Mouse (Mus musculus): ENCODE data around the gene 5031439G07Rik. TPM values are rescaled to one million over a fixed set of nuclear protein-coding genes. Genes with fewer than 3 reads are reported as not detected.
"Not testable (repeated sequence)": the region's sequence is repeated elsewhere in the genome, so short reads cannot be mapped to it uniquely, and the experiment has no call there.

5031439G07Rik gene
- polyA plus RNA-seq (2015; fragmentation: Nextera tagmentation; extraction: Ambion mirVana) = 5.8 and 10.0 TPM in 2 replicates

DNA sequence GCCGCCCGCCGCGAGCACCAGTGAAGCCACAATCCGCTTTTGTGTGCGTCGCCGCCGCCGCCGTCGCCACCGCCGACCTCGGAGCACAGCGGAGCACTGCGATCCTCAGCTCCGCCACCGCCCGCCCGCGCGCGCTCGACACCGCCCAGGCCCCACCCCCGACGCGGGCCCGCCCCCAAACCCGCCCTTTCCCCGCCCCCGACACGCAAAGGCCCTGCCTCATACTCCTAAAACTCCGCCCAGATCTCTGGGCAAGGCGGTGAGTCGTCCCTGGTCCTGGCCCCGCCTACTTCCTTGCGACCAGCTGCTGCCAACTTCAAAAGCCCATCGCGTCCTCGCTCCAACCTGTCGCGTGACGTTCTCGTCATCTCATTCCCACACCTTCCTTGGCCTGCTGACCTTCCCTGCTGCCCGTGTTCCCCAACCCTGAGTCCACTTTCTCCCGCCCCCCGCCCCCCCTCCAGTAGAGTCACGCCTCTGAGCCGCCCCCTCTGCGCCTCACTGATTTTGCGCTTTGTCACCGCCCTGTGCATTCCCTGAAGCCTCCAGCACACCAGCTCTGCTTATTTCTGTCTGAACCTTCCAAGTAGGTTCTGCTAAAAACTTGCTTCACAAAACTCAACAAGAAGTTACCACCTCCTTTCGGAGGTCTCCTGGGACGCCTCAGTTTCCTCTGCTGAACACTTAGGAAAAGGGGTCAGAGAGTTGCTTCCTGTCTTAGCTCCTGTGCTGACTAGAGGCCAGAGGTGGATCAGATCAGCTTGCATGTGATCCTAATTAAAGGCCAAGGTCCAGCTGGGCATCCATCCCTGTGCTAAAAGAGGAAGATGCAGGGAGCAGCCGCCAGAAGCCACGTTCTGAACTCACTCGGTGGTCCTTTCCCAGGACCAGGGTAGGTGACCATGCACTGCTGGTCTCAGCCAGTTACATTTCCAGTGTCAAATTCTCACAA, at the start of gene 5031439G07Rik:
Gene 5031439G07Rik, minus strand, starts transcription at position 678 of the 952 bp plus-strand sequence.
- no peak for TF ChIP-seq CTCF (IDR thresholded peaks at IDR 0.05; ENCODE audit: low read depth)
- H3K4me1 ChIP-seq (replicated peaks; ENCODE audit: insufficient read depth, low read length) = peaks cover 8% of the 10 kb centered on the region
- DNase-seq (ENCODE audit: low spot score) = peak; percentile 99
- H3K9me3 ChIP-seq (replicated peaks; ENCODE audit: low read length) = no peaks in the 10 kb centered on the region
- peak within 1 kb of the TSS; percentile 95 for H3K4me2 ChIP-seq (ENCODE audit: low read length)
- peak within 1 kb of the TSS; percentile 71 for H3K4me3 ChIP-seq (replicated peaks; ENCODE audit: low read depth, low read length)
- H3K9ac ChIP-seq (ENCODE audit: low read depth, low read length) = peak within 1 kb of the TSS; percentile 92
- H3K36me3 ChIP-seq (ENCODE audit: insufficient read depth, low read length) = no peaks in the 10 kb centered on the region
- H3K27ac ChIP-seq = peak within 1 kb of the TSS; percentile 80
- under 1% methylated on average over 53 of the region's 59 CpGs for WGBS
- ATAC-seq (replicated peaks; ENCODE audit: low FRiP score, low read depth) = peak; percentile 88
- H3K27me3 ChIP-seq (ENCODE audit: insufficient read depth, low read length) = no peaks in the 10 kb centered on the region

DNA sequence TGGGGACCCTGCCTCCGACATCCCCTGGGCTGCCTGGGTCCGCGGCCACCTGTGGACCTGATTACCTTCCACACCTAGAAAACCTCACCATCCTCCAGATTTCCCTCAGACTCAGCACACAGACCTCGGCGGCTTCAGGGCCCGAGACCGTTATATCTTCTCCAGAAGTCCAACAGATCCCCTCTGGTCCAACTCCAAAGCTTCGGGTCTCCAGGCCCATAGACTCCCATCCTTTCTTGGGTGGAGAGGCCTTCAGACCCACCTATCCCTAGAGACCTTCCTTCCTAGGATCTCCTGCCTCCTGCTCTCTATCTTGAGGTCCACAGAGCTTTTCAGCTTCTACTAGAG, 49.0 kb upstream of the 5031439G07Rik start:
- Histone ChIP-seq H3K27me3 (ENCODE audit: insufficient read depth, low read length) (no peaks in the 10 kb centered on the region), H3K36me3 (ENCODE audit: insufficient read depth, low read length) (no peaks in the 10 kb centered on the region), H3K9ac (ENCODE audit: low read depth, low read length) (peak overlapping the region; percentile 82), H3K9me3 (replicated peaks; ENCODE audit: low read length) (no peaks in the 10 kb centered on the region), H3K4me2 (ENCODE audit: low read length) (peak overlapping the region; percentile 93), H3K27ac (no peak overlapping the region), H3K4me1 (replicated peaks; ENCODE audit: insufficient read depth, low read length) (peaks cover 13% of the 10 kb centered on the region), H3K4me3 (replicated peaks; ENCODE audit: low read depth, low read length) (peak overlapping the region; percentile 76)
- ATAC-seq (replicated peaks; ENCODE audit: low FRiP score, low read depth) (no peak), DNase-seq (ENCODE audit: low spot score) (peak; percentile 12)
- TF ChIP-seq CTCF (IDR thresholded peaks at IDR 0.05; ENCODE audit: low read depth) = no peak
- WGBS = 1% methylated on average over 8 of the region's 8 CpGs

DNA sequence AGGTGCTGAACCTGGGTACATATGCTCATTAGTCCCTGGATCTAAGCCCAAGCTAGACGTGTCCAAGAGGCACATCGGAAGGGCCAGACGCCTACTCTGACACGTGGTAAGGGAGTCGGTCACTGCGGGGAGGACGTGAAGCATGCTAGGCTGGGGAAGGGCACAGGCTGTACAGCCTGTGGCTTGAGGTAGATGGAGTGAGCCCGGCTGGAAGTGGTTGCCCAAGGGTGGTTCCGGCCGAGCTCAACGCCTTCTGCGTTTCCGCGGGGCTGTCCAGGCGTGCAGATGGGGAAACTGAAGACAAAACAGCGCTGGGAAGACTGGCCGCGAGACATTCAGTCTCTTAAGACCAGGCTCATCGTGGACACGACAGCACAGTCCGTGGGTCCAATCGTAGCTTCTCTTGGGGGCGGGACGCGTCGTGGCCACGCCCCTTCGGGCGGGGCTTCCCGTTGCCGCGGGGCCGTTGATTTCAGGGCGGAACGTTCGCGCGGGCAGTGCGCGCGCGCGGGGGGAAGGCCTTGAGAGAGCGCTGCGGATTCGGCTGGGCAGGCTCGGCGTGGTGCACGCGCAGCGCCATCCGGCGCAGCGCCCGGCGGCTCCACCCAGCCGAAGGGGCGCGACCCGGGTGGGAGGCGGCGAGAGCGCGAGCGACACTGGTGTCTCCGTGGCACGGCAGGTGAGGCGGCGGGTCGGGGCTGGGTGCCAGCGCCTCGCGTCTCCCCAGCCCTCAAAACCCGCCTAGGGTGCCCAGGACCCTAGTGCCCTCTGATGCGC, 48.4 kb upstream of the 5031439G07Rik start:
- WGBS = under 1% methylated on average over 75 of the region's 75 CpGs
- Histone ChIP-seq H3K4me3 (replicated peaks; ENCODE audit: low read depth, low read length) (peak overlapping the region; percentile 76), H3K4me1 (replicated peaks; ENCODE audit: insufficient read depth, low read length) (peaks cover 13% of the 10 kb centered on the region), H3K9ac (ENCODE audit: low read depth, low read length) (peak overlapping the region; percentile 82), H3K27ac (peak overlapping the region; percentile 77), H3K9me3 (replicated peaks; ENCODE audit: low read length) (no peaks in the 10 kb centered on the region), H3K27me3 (ENCODE audit: insufficient read depth, low read length) (no peaks in the 10 kb centered on the region), H3K4me2 (ENCODE audit: low read length) (peak overlapping the region; percentile 93), H3K36me3 (ENCODE audit: insufficient read depth, low read length) (no peaks in the 10 kb centered on the region)
- peak; percentile 96 for DNase-seq (ENCODE audit: low spot score)
- peak; percentile 92 for ATAC-seq (replicated peaks; ENCODE audit: low FRiP score, low read depth)
- no peak for TF ChIP-seq CTCF (IDR thresholded peaks at IDR 0.05; ENCODE audit: low read depth)

DNA sequence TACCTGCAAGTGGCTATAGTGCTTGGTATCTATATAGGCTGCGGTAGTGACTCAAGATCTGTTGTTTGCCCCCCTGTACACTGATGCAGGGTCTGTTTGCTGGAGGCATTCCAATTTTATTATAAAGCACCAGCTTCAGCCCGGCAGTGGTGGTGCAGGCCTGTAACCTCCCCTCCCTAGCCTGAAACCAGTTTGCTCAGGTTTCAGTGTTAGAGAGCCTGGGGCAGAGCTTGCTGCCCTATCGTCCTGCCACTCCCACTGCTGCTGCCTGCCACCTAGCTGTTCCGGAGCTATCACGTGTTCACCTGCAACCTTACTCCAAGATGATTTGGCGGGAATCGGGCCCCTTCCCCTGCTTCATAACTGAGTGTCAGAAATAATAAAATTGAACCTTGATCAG, 45.6 kb upstream of the 5031439G07Rik start:
- not testable (repeated sequence) for H3K4me2 ChIP-seq (ENCODE audit: low read length); H3K27me3 ChIP-seq (ENCODE audit: insufficient read depth, low read length); H3K36me3 ChIP-seq (ENCODE audit: insufficient read depth, low read length); H3K27ac ChIP-seq; H3K9me3 ChIP-seq (replicated peaks; ENCODE audit: low read length); H3K4me3 ChIP-seq (replicated peaks; ENCODE audit: low read depth, low read length); H3K9ac ChIP-seq (ENCODE audit: low read depth, low read length)
- peaks cover 13% of the 10 kb centered on the region for H3K4me1 ChIP-seq (replicated peaks; ENCODE audit: insufficient read depth, low read length)
- TF ChIP-seq CTCF (IDR thresholded peaks at IDR 0.05; ENCODE audit: low read depth) = peak; percentile 18; the same call in 1 of the 2 replicates
- peak; percentile 33; the same call in 1 of the 2 replicates for ATAC-seq (replicated peaks; ENCODE audit: low FRiP score, low read depth)
- WGBS = 20% methylated on average over 7 of the region's 7 CpGs
- peak; percentile 25 for DNase-seq (ENCODE audit: low spot score)

DNA sequence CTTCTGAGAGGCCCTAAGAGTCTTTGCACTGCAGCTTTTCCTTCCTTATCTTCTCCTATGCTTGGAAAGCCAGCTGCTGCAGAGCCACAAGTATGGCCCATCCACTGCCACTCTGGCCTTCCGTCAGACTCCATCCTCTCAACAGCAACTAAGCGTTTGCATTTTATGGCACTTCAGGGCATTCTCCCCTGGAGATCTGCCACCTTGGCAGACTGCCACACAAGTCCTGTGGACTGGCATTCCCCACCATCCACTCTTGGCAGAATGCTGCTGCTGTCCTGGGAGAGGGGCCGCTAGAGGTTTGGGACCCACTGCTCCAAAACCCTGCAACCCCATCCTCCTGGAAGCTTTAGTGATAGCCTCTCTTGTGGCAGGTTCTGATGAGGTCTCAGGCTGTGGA, 43.5 kb upstream of the 5031439G07Rik start:
- no peaks in the 10 kb centered on the region for H3K9me3 ChIP-seq (replicated peaks; ENCODE audit: low read length)
- H3K4me1 ChIP-seq (replicated peaks; ENCODE audit: insufficient read depth, low read length) = 0 out of 2 replicates have a peak, but pooled peaks cover 7% of the 10 kb centered on the region
- H3K27me3 ChIP-seq (ENCODE audit: insufficient read depth, low read length) = no peaks in the 10 kb centered on the region
- TF ChIP-seq CTCF (IDR thresholded peaks at IDR 0.05; ENCODE audit: low read depth) = no peak
- no peak overlapping the region for H3K27ac ChIP-seq
- H3K4me2 ChIP-seq (ENCODE audit: low read length) = no peak overlapping the region
- no peak overlapping the region for H3K4me3 ChIP-seq (replicated peaks; ENCODE audit: low read depth, low read length)
- WGBS = 66% methylated on average over 3 of the region's 3 CpGs
- ATAC-seq (replicated peaks; ENCODE audit: low FRiP score, low read depth) (no peak), DNase-seq (ENCODE audit: low spot score) (no peak)
- no peaks in the 10 kb centered on the region for H3K36me3 ChIP-seq (ENCODE audit: insufficient read depth, low read length)
- no peak overlapping the region for H3K9ac ChIP-seq (ENCODE audit: low read depth, low read length)

DNA sequence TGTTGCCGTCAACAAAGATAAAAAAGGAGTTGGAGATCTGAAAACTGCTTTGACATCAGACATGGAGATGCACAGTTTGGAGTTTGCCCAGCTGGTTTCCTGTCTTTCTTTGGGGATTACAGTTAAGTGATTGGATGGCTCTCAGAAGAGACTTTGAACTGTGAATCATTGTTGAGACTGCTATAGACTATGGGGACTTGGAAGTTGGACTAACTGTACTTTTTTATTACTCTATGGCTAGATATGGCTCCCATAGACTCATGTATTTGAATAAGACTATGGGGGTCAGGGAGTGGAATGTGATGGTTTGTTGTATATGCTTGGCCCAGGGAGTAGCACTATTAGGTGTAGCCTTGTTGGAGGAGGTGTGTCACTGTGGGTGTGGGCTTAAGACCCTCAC, 42.3 kb upstream of the 5031439G07Rik start:
- H3K9me3 ChIP-seq (replicated peaks; ENCODE audit: low read length); DNase-seq (ENCODE audit: low spot score); H3K27me3 ChIP-seq (ENCODE audit: insufficient read depth, low read length); H3K9ac ChIP-seq (ENCODE audit: low read depth, low read length); H3K27ac ChIP-seq; ATAC-seq (replicated peaks; ENCODE audit: low FRiP score, low read depth); H3K4me3 ChIP-seq (replicated peaks; ENCODE audit: low read depth, low read length); H3K4me2 ChIP-seq (ENCODE audit: low read length); H3K4me1 ChIP-seq (replicated peaks; ENCODE audit: insufficient read depth, low read length); H3K36me3 ChIP-seq (ENCODE audit: insufficient read depth, low read length): not testable (repeated sequence)
- 71% methylated on average over 1 of the region's 1 CpGs for WGBS

DNA sequence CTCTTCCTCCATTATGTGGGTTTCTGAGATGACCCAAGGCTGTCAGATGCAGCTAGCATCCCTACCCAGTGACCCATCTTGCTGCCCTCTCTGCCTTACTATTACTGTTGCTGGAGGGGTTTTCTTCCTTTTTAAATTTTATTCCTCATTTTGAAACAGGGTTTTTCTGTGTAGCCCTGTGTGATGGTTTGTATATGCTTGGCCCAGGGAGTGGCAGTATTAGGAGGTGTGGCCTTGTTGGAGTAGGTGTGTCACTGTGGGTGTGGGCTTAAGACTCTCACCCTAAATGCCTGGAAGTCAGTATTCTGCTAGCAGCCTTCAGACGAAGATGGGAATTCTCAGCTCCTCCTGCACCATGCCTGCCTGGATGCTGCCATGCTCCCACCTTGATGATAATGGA, 40.3 kb upstream of the 5031439G07Rik start, which contains the start of gene Fam118a:
Gene Fam118a, plus strand, starts transcription at position 301 of the 400 bp plus-strand sequence.
- H3K27me3 ChIP-seq (ENCODE audit: insufficient read depth, low read length); H3K4me2 ChIP-seq (ENCODE audit: low read length); H3K36me3 ChIP-seq (ENCODE audit: insufficient read depth, low read length); H3K9ac ChIP-seq (ENCODE audit: low read depth, low read length); H3K4me3 ChIP-seq (replicated peaks; ENCODE audit: low read depth, low read length); ATAC-seq (replicated peaks; ENCODE audit: low FRiP score, low read depth); H3K27ac ChIP-seq; H3K9me3 ChIP-seq (replicated peaks; ENCODE audit: low read length); H3K4me1 ChIP-seq (replicated peaks; ENCODE audit: insufficient read depth, low read length); DNase-seq (ENCODE audit: low spot score): not testable (repeated sequence)
- 58% methylated on average over 1 of the region's 1 CpGs for WGBS

All from kidney, postnatal 0 days (tissue).